Mouse (Mus musculus): ENCODE measurements around the gene Otof.

Otof gene

DNA sequence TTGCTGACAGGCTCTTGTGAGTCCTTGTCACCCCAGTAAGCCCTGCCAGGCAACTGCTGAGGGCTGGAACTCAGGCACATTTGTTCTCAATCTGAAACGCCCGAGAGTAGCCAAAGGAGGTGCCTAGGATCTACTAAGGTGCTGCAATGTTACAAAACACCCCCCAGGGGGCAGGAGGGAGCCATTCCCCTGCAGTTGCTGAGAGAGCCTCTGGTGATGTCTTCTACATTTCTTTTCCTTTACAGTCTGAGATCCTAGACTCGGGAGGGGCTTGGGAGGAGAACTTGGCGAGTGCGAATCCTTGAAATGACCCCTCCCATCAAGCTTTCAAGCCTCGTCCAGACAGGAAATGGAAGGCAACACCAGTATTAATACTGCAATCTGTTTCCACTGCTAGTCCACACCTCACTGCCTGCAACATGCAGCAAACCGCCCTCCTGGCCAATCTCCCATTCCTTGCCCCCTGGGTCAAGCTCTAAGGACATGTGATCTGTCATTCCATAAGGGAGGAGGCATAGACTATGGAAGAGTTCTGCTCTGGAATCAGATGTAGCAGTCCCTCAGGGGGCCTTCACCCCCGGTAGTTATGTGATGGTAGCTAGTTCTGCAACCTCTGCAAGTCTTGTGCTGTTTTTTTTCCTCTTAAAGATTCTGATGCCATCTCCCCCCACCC, 38.0 kb downstream of the Otof start:
- peak; percentile 28 to 40 for DNase-seq (ENCODE audit: low spot score in 2 of 2)

DNA sequence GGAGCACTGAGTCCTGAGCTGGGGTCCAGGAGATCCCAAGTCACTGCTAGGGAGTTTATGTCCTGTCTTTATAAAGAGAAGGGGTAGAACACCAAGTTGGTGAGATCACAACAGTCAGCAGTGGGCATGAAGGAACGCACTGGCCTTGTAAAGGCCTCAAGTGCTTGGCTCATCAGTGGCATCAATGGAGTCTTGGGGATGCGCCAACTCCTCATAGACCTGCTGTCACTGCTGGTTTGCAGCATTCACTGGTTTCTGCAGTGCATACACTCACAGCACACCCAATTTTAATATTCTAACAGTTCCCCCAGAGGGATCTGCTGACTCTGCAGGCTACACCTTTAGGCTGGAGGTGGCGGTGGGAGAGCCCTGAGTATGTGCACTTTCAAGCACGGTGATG, 38.6 kb downstream of the Otof start:
- no peak for DNase-seq (ENCODE audit: low spot score in 2 of 2)

DNA sequence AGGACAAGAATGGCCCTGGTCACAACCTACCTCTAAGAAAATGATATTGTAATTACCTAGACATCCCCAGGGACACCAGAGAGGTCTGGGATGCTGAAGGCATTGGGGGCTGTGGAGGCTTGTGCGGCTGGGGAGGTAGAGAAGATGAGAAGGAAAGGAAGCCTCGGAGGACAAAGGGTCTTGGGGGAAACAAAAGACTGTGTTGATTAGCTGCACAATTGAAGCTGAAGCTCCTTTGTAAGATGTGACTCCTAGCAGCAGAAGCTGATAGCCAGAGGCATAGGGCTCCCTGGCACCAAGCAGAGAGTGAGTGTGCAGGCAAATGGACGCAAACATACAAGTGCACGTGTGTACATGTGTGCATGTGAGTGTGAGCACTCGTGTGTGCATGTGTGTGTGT, 45.1 kb downstream of the Otof start:
- no peak for DNase-seq (ENCODE audit: low spot score in 2 of 2)

DNA sequence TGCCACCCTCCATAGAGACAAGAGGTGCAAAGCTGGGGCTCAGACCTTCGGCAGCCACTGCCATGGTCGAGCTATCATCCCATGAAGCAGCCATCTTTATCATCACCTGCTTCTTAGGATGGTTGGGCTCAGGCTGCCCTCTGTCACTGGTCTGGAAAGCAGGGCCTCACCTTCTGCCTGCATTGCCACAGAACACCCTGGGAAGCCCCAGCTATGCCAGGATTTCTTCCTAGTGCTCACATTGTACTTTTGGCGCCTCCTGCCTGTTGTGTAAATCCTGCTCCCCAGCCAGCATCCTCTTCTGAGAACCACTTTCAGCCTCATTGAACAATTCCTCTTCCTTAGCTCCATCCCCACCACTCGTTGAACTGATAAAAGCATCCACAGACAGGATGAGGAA, 45.9 kb downstream of the Otof start:
- no peak for DNase-seq (ENCODE audit: low spot score in 2 of 2)

DNA sequence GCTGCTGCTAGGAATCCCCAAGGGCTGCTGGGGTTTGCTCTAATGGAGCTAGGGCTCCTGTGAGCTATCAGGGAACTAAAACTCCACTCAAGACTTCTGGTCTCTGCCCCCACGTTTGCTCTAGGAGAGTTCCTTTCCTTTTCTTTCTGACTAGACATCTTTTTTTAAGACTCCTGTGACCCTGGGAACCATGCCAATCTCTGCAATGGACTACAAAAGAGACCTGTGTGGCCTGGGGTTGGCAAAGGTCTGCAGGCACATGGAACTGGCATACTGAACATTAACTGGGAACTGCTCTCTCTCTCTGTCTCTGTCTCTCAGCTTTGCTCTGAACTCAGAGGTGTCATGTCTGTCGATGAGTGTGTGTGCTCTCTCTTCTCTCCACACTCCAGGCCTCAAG, 46.4 kb downstream of the Otof start:
- no peak for DNase-seq (ENCODE audit: low spot score in 2 of 2)

DNA sequence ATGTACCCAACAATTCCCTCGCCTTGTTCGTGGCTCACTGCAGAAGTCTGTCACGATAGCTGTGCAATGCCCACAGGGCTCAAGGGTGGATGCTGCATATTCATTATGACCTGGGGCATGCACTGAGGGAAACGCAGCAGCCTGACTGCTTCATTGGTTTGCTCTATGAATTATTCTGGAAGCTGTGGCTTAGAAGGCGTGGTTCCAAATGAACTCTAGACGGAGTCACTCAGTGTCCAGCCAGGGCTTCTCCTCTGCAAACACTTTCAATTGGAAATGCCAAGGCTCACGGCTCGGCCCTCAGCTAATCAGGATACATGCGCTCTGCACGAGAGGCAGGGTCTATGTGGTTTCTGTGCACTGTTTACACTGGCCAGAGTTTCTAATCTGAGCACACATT, 50.2 kb downstream of the Otof start:
- no peak for DNase-seq (ENCODE audit: low spot score in 2 of 2)

DNA sequence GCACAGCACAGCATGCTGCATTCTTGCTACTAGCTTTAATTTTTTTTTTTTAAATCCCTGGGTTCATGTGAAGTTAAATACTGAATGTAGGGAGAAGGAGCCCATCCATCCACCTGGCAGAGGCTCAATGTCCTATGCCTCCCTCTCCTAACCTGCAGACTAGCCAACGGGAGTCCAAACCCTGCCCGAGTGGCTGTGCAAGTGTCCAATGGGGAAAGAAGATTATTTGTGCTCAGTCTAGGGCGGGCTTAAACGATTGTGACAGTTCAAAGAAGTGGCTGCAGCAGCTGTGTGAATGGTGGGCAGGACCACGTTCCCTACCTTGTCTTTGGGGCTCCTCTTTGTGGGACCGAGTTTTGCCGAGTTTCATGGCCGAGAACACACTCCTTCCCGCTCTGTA, 54.9 kb downstream of the Otof start:
- no peak for DNase-seq (ENCODE audit: low spot score in 2 of 2)

DNA sequence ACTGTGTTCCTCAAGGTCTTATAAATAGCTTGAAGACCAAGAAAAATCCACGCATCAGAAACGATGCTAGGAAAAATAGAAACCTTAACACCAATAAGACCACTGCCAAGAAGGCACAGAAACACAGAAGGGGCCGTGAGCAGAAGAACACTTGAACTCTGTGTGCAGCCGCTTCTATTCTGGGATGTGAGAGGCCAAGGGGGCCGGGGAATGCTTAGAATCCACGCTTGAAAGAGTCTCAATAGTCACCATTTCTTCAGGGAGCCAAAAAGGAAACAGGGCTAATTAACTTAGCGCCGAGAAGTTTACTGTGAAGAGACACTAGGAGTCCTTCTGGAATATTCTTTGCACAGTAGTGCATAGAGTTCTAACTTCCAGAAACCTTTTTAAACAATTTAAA, 60.6 kb downstream of the Otof start:
- no peak for DNase-seq (ENCODE audit: low spot score in 2 of 2)

DNA sequence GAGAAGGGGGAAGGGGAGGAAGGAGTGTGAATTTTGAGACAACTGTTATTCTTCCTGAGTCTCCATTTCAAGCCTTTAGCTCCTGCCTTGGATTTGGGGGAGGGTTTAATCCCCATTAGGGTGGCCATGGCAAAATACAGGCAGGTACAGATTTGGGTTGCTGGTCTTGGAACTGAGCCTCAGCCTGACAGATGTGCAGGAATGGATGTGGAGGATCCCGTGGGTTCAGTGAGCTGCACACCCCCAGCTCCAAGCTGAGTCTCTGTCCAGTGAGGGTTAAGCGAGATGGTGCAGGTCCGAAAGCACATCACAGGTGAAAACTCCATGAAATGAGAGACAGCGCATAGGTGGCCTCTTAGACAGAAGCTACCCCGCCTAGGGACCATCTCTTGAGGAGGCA, 61.2 kb downstream of the Otof start:
- no peak for DNase-seq (ENCODE audit: low spot score in 2 of 2)

DNA sequence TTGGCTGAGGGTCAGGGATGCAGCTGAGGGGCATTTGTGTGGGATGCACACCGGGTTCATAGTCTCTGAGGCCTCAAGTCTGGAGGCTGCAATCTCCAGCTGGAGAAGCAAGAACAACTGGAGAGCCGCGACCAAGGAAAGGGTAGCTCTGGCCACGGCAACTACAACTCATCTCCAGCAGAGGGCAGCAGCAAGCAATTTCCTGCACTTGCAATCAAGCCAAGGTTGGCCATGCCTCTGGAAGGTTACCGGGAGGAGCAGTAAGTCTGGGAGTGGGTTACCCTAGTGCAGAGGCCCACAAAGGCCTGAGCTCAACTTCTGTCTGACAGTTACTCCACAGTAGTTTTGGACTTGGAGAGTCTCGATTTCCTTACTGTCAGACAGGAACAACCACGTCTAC, 70.3 kb downstream of the Otof start:
- DNase-seq (ENCODE audit: low spot score in 2 of 2): peak; percentile 49 to 60

DNA sequence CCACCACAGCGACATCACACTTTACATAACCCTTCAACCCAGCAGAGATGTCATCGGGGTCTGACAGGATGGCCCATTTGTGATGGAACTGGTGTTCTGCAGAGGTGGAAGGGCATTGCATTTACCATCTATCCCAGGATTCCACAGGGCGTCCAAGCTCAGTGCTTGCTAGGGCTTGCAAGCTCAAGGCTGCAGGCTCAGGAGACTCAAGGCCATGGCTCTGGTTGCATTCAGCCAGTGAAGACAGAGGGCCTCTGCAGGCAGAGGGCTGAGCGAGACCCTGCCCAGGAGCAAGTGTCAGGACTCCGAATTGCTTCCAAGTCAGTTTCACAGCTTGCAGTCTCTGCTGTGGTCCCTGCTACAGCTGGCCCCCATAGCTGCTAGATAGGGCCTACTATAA, 71.9 kb downstream of the Otof start:
- no peak for DNase-seq (ENCODE audit: low spot score in 2 of 2)

DNA sequence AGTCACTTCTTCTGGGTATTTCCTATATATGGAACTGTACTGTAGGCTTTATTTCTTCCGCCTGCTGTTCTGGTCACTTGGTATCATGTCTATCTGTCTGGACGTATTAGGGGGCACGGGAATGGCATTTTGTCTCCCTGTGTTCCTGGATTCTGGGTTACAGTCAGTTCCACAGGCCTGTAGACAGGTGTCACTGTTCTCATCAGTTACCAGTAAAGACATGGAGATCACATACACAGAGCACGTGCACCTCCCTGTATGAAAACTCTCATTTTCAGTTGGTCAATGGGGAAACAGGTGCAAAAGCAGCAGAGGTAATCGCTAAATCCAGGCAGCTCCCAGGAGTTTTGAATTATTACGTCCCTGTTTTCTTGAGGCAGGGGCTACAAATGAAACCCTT, 74.0 kb downstream of the Otof start:
- no peak for DNase-seq (ENCODE audit: low spot score in 2 of 2)

DNA sequence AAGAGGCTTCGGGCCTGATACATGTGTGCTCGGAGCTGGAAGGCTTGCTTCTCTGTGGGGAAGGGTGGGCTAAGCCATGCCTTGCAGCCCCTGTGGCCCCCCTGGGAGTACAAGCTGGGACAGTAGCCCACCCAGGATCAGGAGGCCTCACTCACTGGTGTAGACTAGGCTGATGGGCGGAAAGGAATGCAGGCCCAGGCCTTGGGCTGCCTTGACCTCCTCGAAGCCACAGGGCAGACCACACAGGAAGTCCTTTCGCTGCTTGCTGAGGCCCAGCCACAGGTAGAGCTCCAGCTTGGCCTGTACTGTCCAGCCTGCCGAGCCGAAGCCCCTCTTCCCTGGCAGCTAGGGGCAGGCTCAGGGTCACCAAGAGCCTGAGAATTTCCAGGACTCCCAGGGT, 78.9 kb downstream of the Otof start:
- DNase-seq (ENCODE audit: low spot score in 2 of 2): no peak

DNA sequence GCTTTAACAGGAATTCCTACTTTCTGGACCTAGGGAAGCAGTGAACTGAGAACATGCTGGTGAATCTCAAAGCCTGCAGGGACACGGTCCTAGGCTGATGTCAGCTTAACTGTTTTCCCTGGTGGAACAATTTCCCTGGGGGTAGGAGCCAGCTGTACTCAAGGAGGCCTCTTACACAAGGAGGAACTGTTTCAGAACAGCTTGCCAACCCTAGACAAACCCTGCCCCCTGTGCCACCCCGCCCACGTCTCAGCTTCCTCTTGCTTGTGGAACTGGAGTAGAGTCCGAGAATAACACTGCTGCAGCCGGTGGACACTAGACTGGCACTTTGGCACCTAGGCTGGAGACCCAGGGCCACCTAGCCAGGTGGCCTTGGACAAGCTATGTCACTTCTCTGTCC, 92.3 kb downstream of the Otof start:
- DNase-seq (ENCODE audit: low spot score in 2 of 2): peak in 1 of 2 experiments; percentile 69

DNA sequence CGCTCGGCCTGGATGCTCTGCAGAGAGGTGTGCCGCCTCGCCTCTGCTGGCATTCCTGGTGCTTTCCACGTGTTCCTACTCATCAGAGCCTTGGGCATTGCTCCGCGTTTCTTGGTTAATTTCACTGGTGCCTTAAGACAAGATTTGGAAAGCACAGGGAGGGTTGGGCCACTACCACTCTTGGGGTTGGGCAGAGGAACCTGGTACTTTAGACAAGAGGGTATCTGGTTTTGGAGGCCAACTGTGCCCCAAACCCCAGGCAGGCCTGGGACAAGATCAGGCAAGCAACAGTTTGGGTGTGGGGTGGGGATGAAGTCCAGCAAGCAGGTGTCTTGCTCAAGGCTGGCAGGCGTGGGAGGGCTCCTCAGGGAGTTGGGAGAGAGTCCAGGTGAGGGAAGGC, 94.3 kb downstream of the Otof start:
- no peak for DNase-seq (ENCODE audit: low spot score in 2 of 2)

DNA sequence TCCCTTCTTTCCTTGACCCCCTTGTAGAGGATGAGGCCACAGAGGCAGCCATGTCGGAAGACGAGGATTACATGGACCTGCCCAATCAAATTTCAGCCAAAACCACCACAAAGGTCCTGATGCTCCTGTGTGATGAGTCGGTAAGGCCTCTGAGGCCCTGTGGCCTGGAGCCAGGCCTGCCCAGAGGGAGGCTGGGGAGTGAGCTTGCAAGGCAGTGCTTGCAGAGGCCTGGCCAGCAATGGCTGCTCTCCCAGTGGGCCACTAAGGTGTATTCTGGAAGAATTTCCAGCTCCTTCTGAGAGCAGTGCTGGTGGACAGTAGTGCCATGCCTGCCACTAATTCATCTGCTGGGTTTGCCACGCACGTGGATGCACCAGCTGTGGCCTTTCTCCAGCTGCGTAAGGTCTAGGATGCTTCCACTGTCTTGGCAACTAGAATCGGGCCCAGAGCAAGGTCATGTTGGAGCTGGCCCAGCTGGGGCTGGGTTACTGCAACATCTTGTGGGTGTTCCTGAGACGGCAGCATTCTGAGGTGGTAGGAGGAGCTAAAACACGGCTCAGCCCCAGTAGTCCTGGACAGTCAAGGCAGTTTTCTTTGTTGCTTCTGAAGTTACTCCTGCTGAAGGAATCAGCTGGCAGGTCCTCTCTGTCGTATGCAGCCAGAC, 103.2 kb downstream of the Otof start:
- peak in 1 of 2 experiments; percentile 42 for DNase-seq (ENCODE audit: low spot score in 2 of 2)

DNA sequence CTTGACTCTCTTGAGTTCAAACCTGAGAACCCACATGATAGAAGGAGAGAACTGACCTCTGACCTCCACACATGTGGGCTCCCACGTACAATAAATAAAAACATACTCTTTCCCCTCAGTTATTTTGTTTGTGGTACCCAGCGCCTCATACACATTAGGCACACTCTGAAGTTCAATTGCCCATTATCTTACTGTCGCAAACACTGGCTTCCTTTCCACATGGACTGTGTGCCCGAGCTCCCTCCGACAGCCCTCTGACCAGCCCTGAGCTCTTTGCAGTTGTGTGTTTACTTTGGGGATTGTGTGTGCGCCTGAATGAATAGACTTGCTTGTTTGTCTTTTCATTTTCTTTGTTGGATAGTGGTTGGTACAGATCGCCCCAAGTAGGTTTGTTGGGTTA, 105.1 kb downstream of the Otof start:
- DNase-seq (ENCODE audit: low spot score in 2 of 2): no peak

DNA sequence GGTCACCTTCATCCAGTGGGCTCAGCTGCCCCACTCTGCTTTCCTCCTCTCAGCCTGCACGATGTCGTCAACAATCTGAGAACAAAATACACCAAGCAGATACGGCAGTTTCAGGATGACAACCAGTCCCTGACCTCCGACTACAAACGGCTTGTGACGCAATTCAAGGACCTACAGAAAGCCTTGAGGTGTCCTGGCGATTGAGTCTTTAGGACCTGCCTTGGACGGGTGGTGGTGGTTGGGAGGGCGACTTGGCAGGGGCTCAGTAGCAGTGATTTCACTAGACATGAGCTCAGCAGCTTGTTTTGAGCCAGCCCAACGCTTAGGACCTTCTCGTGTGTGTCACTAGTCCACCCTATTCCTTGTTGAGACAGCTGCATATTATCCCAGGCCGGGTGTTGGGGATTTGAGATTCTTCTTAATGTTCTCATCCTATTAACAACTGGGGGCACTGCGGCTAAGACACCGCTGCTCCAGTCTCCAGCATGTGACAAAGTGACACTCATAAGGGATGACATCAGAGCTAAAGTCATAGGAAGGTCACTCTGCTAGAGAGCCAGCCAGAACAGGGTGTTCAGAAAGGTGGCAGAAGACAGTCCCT, 106.1 kb downstream of the Otof start:
- DNase-seq (ENCODE audit: low spot score in 2 of 2): no peak

DNA sequence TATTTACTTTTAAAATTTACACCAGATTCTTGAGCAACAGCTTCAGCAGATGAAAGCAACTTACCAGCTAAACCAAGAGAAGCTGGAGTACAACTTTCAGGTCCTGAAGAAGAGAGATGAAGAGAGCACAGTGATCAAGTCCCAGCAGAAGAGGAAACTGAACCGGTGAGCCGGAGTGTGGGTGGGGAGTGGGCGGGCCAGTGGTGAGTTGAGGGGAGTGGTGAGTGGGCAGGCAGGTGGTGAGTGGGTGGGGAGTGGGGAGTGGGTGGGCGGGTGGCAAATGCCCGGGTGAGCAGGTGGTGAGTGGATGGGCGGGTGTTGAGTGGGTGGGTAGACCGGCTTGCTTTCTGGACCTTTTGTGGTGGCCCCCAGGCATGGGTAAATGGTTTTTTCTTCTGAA, 106.6 kb downstream of the Otof start:
- no peak for DNase-seq (ENCODE audit: low spot score in 2 of 2)

DNA sequence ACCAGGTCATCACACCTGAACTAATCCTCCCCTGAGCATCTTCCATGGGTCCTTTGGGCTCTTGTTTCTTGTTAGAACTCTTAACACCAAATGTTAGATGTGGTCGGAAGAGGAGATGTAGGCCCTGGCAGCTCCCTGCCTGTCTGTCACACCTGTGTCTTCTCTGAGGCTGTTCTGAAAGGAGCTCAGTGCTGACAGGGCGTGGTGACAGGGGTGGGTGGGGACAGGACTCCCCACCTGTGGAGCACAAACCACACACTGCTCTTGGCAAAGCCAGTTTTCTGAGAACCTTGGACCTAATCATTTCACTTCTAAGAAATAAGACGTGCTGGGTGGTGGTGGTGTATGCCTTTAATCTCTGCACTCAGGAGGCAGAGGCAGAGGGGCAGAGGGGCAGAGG, 108.1 kb downstream of the Otof start:
- DNase-seq (ENCODE audit: low spot score in 2 of 2): no peak

DNA sequence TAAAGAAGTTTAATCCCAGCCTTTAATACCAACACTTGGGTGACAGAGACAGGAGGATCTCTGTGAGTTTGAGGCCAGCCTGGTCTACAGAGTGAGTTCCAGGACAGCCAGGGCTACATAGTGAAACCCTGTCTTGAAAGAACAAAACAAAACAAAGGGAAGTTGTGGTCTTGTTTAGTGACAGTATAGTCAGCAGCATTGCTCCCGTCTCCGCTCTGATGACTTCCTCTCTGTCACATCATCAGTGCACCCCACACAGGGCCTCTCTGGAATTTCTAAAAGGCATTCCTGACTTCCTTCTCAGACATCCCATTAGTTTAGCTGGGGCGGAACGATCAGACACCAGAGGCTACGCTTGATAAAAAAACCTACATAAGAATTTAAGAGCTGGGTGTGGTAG, 117.8 kb downstream of the Otof start:
- DNase-seq (ENCODE audit: low spot score in 2 of 2): no peak

DNA sequence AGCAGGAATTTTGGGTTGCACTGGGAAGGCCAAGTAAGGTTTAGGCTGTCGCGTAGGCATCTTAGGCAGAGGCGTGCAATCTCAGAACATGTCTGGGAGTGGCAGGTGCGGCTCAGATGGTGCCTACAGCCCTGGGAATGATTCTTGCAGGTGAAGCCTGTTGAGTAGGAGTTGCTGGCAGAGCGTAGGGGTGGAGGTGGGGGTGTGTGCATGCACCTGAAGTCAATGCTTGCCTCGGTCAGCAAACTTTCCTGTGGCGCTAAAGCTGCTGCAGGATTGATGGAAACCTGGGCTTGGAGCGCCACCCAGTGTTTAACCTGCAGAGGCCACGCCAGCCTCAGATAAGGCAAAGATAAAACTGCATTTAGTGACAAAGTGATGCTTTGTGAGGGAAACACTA, 118.6 kb downstream of the Otof start:
- DNase-seq (ENCODE audit: low spot score in 2 of 2): peak; percentile 56 to 61

DNA sequence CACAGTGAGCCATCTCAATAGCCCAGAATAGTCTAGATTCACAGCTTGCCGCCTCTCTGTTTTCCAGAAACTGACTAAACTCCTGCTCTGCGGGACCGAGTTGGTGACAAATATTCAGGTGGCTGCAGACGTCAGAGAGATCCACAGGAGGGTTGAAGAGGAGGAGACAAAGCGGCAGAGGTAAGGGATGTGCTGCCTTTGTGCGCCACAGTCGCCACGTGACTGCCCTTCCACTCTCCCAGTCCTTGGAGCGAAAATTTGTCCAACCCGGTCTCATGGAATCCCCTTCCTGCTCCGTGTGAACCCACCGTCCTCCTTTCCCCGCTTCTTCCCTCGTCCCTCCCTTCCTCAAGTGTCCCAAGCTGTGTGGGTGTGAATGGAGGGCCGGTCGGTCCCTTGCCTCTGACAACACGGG, 119.1 kb downstream of the Otof start:
- no peak for DNase-seq (ENCODE audit: low spot score in 2 of 2)

All from urinary bladder, postnatal 36 days (tissue).